Mouse (Mus musculus): ENCODE data around the gene Cacfd1. TPM values are rescaled to one million over a fixed set of nuclear protein-coding genes. Genes with fewer than 3 reads are reported as not detected.

The Cacfd1 gene
- polyA plus RNA-seq, 1 experiment, result 17.8 TPM

DNA sequence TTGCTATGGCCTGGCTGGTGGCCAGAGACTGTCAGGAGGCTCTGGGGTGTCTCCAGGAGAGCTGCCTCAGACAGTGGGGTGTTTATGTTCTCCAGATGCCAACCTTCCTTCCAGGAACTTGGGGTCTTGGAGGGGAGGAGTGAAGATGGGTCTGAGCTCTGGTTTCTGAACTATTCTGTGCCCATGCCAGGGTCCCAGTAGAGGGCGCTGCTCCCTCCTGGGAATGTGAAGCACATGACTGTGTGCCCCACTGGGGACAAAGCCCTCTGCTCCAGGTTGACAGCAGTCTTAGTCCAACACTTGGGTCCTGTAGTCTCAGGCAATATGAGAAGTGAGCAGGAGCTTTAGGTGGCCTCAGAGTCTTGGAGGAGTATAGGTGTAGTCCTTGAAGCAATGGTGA is 29.6 kb downstream of the Cacfd1 start:
- Histone ChIP-seq H3K4me1 (ENCODE audit: control insufficient read depth, insufficient read depth, low read length) (no peaks in the 10 kb centered on the region), H3K36me3 (ENCODE audit: control insufficient read depth, insufficient read depth, low read length, poor library complexity, severe bottlenecking) (no peaks in the 10 kb centered on the region), H3K27ac (ENCODE audit: insufficient read depth, low read length) (no peak overlapping the region), H3K9ac (ENCODE audit: low read depth, poor library complexity, severe bottlenecking) (no peak overlapping the region), H3K27me3 (ENCODE audit: control insufficient read depth, insufficient read depth, low read length, poor library complexity, severe bottlenecking) (no peaks in the 10 kb centered on the region), H3K9me3 (replicated peaks; ENCODE audit: control insufficient read depth, insufficient read depth, low read length, poor library complexity, severe bottlenecking) (no peaks in the 10 kb centered on the region), H3K4me3 (ENCODE audit: low read depth, low read length) (no peak overlapping the region)
- TF ChIP-seq EP300 (IDR thresholded peaks at IDR 0.05; ENCODE audit: insufficient read depth, low read depth, low read length), result no peak
- peak; percentile 67 for TF ChIP-seq CTCF (IDR thresholded peaks at IDR 0.05; ENCODE audit: low read depth, low read length)
- no peak for TF ChIP-seq POLR2A (IDR thresholded peaks at IDR 0.05; ENCODE audit: insufficient read depth, low read length)

DNA sequence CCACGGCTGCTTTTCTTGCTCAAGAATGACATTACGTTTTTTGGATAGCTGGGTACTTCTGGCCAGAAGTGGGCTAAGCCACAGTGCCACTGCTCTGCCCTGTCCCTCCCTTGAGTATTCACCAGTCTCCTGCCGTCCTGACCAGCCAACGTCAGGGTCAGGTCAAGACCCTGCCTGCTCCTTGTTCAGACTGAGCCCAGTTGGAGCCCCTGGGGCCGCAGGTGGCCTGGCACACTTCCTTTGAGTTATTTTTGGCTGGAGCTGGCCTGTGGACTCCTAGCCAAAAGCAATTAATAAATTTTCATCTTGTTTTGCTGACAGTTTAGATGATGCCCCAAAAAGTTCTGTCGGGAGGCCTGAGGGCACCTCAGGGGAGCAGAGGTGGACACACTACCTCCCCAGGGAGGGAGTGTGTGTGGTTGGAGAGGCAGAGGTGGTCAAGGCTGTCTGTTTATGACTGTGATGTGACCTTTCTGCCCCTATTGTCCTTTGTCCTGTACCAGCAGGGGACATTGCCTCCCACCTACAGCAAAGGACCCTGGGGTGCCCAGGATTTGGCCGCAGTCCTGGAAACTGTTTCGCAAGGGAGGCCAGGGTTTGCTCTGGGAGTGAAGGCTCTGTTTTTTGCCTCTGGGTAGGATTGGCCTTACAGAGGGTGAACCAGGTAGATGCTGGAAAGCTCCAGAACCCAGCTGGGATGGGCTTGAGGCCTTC is 32.6 kb downstream of the Cacfd1 start:
- no peaks in the 10 kb centered on the region for H3K9me3 ChIP-seq (replicated peaks; ENCODE audit: control insufficient read depth, insufficient read depth, low read length, poor library complexity, severe bottlenecking)
- no peak overlapping the region for H3K27ac ChIP-seq (ENCODE audit: insufficient read depth, low read length)
- no peaks in the 10 kb centered on the region for H3K36me3 ChIP-seq (ENCODE audit: control insufficient read depth, insufficient read depth, low read length, poor library complexity, severe bottlenecking)
- H3K4me1 ChIP-seq (ENCODE audit: control insufficient read depth, insufficient read depth, low read length), result no peaks in the 10 kb centered on the region
- TF ChIP-seq POLR2A (IDR thresholded peaks at IDR 0.05; ENCODE audit: insufficient read depth, low read length) (no peak), EP300 (IDR thresholded peaks at IDR 0.05; ENCODE audit: insufficient read depth, low read depth, low read length) (no peak), CTCF (IDR thresholded peaks at IDR 0.05; ENCODE audit: low read depth, low read length) (no peak)
- H3K4me3 ChIP-seq (ENCODE audit: low read depth, low read length), result no peak overlapping the region
- no peak overlapping the region for H3K9ac ChIP-seq (ENCODE audit: low read depth, poor library complexity, severe bottlenecking)
- no peaks in the 10 kb centered on the region for H3K27me3 ChIP-seq (ENCODE audit: control insufficient read depth, insufficient read depth, low read length, poor library complexity, severe bottlenecking)

DNA sequence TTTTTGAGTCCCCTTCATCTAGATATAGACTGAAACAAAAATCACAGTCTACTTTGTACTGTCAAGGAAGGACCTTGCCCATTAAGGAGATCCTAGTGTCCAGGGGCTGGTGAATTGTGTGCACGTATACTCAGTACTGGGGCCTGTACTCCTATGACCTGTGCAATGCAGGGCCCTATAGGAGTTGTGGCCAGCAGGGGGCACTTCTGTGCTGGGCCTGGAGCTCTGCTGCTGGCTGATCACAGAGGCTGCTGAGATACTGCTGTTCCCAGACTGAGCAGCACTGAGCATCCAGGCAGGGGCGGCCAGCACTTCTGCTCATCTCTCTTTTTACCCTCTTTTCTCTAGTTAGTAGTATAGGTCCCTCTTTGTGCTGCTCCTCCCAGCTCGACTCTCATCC is 33.7 kb downstream of the Cacfd1 start:
- H3K9me3 ChIP-seq (replicated peaks; ENCODE audit: control insufficient read depth, insufficient read depth, low read length, poor library complexity, severe bottlenecking), result no peaks in the 10 kb centered on the region
- H3K9ac ChIP-seq (ENCODE audit: low read depth, poor library complexity, severe bottlenecking), result no peak overlapping the region
- H3K4me3 ChIP-seq (ENCODE audit: low read depth, low read length), result no peak overlapping the region
- H3K27ac ChIP-seq (ENCODE audit: insufficient read depth, low read length), result no peak overlapping the region
- TF ChIP-seq EP300 (IDR thresholded peaks at IDR 0.05; ENCODE audit: insufficient read depth, low read depth, low read length) (no peak), POLR2A (IDR thresholded peaks at IDR 0.05; ENCODE audit: insufficient read depth, low read length) (no peak), CTCF (IDR thresholded peaks at IDR 0.05; ENCODE audit: low read depth, low read length) (peak; percentile 83)
- H3K4me1 ChIP-seq (ENCODE audit: control insufficient read depth, insufficient read depth, low read length), result no peaks in the 10 kb centered on the region
- H3K27me3 ChIP-seq (ENCODE audit: control insufficient read depth, insufficient read depth, low read length, poor library complexity, severe bottlenecking), result no peaks in the 10 kb centered on the region
- no peaks in the 10 kb centered on the region for H3K36me3 ChIP-seq (ENCODE audit: control insufficient read depth, insufficient read depth, low read length, poor library complexity, severe bottlenecking)

DNA sequence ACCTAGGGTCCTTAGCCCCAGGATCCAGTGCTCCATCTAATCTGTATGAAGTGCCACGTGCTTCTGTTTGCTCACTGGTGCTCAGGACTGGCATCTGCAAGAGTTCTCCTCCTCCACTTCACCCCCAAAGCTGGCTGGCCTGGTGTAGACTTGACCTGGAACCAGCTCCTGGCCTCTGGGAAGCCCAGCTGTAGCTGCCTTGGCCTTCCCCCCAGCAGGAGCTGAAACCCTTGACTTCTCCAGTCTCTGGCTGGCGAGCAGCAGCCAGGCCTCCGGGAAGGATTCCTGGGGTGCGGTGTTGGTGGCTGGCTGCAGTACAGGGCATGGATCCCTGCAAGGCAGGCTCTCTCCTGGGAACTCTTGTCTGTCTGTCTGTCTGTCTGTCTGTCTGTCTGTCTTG is 34.4 kb downstream of the Cacfd1 start:
- Histone ChIP-seq H3K9me3 (replicated peaks; ENCODE audit: control insufficient read depth, insufficient read depth, low read length, poor library complexity, severe bottlenecking) (no peaks in the 10 kb centered on the region), H3K9ac (ENCODE audit: low read depth, poor library complexity, severe bottlenecking) (no peak overlapping the region), H3K4me1 (ENCODE audit: control insufficient read depth, insufficient read depth, low read length) (no peaks in the 10 kb centered on the region), H3K27me3 (ENCODE audit: control insufficient read depth, insufficient read depth, low read length, poor library complexity, severe bottlenecking) (no peaks in the 10 kb centered on the region), H3K4me3 (ENCODE audit: low read depth, low read length) (no peak overlapping the region), H3K36me3 (ENCODE audit: control insufficient read depth, insufficient read depth, low read length, poor library complexity, severe bottlenecking) (no peaks in the 10 kb centered on the region), H3K27ac (ENCODE audit: insufficient read depth, low read length) (no peak overlapping the region)
- no peak for TF ChIP-seq EP300 (IDR thresholded peaks at IDR 0.05; ENCODE audit: insufficient read depth, low read depth, low read length)
- TF ChIP-seq CTCF (IDR thresholded peaks at IDR 0.05; ENCODE audit: low read depth, low read length), result no peak
- no peak for TF ChIP-seq POLR2A (IDR thresholded peaks at IDR 0.05; ENCODE audit: insufficient read depth, low read length)

DNA sequence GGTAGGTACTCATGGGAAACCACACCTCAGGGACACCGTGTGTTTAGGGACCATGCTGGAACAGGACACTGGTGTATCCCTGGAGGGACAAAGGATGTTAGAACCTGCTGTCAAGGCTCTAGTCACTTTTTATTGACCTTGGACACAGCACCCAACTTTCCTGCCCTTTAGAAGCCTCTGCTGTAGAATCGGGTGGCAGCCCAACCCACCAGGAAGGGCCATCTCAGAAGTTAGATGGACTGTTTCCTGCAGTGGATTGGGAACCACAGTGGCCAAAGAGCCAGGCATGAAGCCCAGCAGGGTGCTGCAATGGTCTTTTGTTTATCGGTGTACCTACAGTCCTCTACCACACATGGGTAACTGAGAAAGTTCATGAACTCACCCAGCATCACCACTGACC is 34.9 kb downstream of the Cacfd1 start:
- Histone ChIP-seq H3K27ac (ENCODE audit: insufficient read depth, low read length) (no peak overlapping the region), H3K4me1 (ENCODE audit: control insufficient read depth, insufficient read depth, low read length) (no peaks in the 10 kb centered on the region)

DNA sequence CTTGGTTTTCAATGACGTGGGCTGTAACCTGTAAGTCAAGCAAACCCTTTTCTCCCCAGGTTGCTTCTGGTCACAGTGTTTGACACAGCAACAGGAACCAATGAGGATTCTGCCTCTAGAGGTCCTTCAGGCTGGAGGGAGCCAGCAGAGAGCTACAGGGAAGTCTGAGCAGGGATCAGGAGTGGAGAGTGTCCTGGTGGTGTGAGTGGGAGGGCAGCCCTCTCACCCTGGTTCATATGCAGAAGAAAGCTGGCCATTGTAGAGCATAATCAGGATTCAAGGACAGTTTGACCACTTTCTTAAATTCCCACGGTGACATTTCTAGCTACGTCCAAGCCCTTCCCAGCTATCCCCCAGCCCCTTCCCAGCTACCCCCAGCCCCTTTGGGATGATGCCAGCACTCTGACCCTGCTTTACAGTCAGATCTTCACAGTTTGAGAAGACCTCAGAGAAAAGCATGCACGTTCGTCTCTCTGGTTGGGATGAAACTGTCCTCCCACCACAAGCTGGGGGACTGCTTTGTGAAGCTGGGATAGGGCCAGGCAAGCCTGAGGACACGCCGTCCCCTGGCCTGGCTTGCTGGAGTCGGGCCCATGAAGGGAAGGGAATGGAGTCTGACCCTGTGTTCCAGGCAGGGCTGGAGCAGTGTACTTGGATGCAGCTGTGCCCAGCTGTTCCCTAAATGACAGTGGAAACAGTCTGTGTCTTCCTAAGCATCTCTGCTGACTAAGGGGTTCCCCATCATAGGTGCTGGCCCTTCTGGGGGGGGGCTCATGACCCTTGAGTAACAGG is 36.4 kb downstream of the Cacfd1 start:
- Histone ChIP-seq H3K27me3 (ENCODE audit: control insufficient read depth, insufficient read depth, low read length, poor library complexity, severe bottlenecking) (no peaks in the 10 kb centered on the region), H3K4me3 (ENCODE audit: low read depth, low read length) (no peak overlapping the region), H3K4me1 (ENCODE audit: control insufficient read depth, insufficient read depth, low read length) (no peaks in the 10 kb centered on the region), H3K9me3 (replicated peaks; ENCODE audit: control insufficient read depth, insufficient read depth, low read length, poor library complexity, severe bottlenecking) (no peaks in the 10 kb centered on the region), H3K36me3 (ENCODE audit: control insufficient read depth, insufficient read depth, low read length, poor library complexity, severe bottlenecking) (no peaks in the 10 kb centered on the region), H3K27ac (ENCODE audit: insufficient read depth, low read length) (no peak overlapping the region), H3K9ac (ENCODE audit: low read depth, poor library complexity, severe bottlenecking) (no peak overlapping the region)
- TF ChIP-seq EP300 (IDR thresholded peaks at IDR 0.05; ENCODE audit: insufficient read depth, low read depth, low read length) (no peak), CTCF (IDR thresholded peaks at IDR 0.05; ENCODE audit: low read depth, low read length) (no peak), POLR2A (IDR thresholded peaks at IDR 0.05; ENCODE audit: insufficient read depth, low read length) (no peak)

More for the DNA sequence above, 34.9 kb downstream of the Cacfd1 start:
- no peaks in the 10 kb centered on the region for H3K36me3 ChIP-seq (ENCODE audit: control insufficient read depth, insufficient read depth, low read length, poor library complexity, severe bottlenecking)
- H3K4me3 ChIP-seq (ENCODE audit: low read depth, low read length), result no peak overlapping the region
- no peaks in the 10 kb centered on the region for H3K27me3 ChIP-seq (ENCODE audit: control insufficient read depth, insufficient read depth, low read length, poor library complexity, severe bottlenecking)
- H3K9me3 ChIP-seq (replicated peaks; ENCODE audit: control insufficient read depth, insufficient read depth, low read length, poor library complexity, severe bottlenecking), result no peaks in the 10 kb centered on the region
- TF ChIP-seq POLR2A (IDR thresholded peaks at IDR 0.05; ENCODE audit: insufficient read depth, low read length), result no peak
- TF ChIP-seq CTCF (IDR thresholded peaks at IDR 0.05; ENCODE audit: low read depth, low read length), result no peak
- no peak for TF ChIP-seq EP300 (IDR thresholded peaks at IDR 0.05; ENCODE audit: insufficient read depth, low read depth, low read length)
- H3K9ac ChIP-seq (ENCODE audit: low read depth, poor library complexity, severe bottlenecking), result no peak overlapping the region
